Mouse (Mus musculus) embryo, embryonic 11.5 days (tissue): ENCODE results near the gene Iyd.
"Not testable (repeated sequence)": the region's sequence is repeated elsewhere in the genome, so short reads cannot be mapped to it uniquely, and the experiment has no call there.

Experiments used
- DNase-seq: peaks from one replicate; pipeline ENCODE4 v3.0.0-alpha.2; 2012; ENCODE audit warnings: low read depth, low spot score

The Iyd gene

DNA sequence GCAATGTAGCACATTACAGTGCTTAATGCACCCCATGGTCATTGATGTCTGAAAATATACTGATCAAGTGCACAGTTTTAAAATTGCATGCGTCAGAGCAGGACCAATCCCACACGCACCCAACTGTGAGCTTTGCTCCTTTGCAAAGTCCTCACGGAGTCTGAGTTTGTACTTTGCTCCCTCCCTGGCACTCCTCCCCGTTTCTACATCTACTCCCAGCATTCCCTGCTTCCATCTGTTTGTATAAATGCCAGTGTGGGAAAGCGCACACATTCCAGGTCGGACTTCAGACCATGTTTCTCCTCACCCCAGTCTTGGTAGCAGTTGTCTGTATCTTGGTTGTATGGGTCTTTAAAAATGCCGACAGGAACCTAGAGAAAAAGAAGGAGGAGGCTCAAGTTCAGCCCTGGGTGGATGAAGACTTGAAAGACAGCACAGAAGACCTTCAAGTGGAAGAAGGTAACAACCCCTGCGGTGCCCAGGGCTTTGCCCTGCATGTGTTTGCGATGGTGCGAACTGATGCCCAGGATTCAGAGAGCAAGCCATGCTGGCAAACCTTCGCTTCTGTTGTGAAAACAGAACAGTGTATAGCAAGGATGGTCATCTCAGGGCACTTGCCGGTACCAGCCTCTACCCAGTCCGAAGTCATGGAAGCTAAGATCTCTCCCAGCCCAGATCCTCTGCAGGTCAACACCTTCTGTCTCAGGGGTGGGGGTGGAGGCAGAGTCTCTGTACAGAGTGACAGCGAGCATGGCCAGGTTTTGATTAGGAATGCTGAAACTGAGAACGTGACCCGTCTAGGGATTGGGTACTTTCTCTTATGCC lies at the start of gene Iyd:
Gene Iyd (plus strand): TSS at position 238 of the 825 bp plus-strand sequence.
- no peak for DNase-seq

DNA sequence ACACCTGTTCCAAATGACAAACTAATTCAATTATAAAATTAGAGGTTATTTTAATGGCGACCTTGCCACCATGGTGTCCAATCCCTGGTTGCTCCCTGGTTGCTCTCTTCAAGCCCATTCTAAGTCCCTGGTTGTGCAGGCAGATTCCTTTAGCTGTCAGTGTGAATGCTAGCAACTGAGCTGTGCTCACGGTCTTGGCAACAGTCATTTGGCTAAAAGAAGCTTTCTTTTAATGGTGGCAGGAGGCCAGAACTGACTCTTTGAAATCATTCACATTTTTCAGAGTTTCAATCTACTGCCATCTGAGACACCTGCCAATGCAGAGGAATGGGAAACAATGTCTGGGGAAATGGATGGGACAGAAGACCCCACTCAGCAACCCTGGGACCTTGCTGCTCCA lies 43.2 kb upstream of the Iyd start:
- no peak for DNase-seq

DNA sequence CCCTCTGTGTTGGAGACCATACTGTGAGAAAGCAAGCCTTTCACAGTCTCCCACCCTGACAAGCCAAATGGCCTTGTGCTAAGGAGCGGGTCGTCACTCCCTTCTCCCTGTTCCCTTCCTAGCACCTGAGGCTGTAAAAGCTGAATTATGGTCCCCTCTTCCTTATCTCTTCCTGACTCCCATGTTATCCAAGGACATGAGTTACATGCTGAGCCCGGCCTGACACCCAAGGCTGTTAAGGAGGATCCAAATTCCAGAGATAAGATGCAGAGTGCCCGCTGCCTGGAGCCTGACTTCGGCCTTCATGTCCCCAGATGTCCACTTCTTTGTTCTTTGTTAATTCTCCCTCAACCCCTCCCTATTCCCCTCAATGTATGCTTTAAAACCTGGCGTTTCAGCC lies 39.2 kb upstream of the Iyd start:
- not testable (repeated sequence) for DNase-seq

DNA sequence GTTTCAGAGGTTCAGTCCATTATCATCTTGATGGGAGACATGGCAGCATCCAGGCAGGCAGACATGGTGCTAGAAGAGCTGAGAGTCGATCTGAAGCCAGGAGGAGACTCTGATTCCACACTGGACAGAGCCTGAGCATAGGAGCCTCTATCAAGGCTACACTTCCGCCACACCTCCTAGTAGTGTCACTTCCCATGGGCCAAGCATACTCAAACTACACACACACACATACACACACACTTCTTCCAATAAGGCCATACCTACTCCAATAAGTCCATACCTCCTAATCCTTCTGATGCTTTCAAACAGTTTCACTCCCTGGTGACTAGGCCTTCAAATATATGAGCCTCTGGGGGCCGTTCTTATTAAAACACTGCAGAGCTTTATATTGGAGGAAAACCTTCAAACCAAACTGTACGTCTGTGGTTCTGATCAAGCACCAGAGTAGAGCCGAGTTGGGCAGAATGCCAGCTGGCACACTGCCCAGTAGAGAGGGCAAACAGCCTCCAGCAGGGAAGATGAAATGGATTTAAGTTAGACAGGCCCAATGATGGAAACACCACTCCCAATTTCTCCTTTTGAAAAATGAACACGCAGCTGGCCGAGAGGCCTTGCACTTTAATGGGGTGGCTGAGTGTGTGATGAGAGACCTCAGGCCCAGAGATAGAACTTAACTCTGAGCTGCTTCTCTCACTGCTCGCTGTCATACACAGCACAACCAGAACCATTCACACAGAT lies 32.4 kb upstream of the Iyd start:
- DNase-seq = peak; percentile 51

DNA sequence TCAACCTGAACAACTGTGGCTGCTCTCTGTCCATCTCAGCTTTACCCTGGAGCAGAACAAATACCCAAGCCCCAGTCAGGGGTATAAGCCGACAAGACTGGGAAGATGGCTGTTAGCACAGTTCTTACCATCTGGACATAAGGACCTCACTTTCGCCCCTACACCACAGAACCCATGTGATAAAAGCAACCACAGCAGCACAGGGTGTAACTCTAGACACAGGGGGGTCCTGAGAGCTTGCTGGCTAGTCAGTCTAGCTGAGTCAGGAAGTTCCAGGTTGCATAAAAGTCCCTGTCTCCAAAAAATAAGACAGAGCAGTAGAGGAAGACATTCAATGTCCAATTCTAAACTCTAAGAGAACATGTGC lies 31.8 kb upstream of the Iyd start:
- DNase-seq = no peak

DNA sequence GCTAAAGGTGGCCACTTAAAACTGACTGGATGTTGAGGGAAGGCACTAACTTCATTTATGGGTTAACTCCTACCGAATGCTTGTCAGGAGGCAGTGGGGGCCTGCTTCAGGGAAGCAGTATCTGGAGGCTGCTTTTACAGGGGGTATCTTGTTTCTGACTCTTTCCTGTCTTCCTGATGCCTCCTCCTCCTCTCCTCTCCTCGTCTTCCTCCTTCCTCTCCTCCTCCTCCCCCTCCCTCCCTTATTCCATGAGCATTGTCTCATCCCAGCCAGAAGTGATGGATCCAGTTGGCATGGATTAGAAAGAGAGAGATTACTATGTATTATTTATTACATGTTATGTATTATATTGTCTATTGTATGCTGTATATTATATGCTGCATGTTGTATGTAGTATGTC lies 31.3 kb upstream of the Iyd start:
- no peak for DNase-seq

DNA sequence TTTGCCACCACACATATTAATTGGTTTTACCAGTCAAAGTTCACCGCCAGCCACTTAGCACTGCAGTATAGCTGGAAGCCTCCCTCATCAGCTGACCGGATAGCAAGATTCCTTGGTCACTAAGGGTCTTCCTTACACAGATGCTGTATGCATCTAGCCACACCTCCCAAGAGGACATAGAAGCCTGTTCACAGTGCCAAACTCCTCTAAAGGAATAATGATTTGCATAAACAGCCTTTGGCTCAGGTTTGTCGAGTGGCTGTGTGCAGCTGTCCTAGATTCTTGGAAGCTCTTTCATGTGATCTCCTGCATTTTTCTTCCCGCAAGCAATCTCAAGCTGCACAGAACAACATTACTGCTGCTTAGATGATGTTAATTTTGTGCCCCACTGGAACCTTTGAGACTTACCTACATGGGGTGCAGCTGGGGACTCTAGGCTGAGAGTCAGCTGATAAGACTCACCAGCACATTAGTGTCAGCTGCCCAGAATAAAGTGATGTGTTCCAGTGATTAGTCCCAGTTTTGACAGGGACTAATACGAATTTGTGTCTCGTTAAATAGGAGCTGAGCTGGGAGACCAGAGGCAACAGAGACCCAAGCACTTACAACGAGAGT lies 30.3 kb upstream of the Iyd start:
- DNase-seq = no peak

DNA sequence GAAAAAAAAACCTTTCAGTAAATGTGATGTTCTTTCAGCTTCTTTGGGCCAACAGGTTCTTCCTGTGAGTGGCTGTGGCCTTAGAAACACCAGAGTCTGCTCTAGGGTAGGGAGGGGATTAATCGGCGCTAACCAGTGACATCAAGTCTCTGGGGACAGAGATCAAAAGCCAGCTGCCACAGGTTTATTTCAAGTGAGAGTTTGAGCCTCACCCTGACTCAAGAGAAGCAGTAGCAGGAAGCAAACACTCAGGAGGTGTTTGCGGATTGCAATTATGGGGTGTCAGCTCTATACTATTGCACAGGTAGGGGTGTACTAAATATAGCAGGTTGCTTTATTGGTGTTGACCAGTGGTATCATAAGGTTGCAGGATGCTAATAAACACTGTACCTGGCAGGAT lies 29.6 kb upstream of the Iyd start:
- DNase-seq = no peak

DNA sequence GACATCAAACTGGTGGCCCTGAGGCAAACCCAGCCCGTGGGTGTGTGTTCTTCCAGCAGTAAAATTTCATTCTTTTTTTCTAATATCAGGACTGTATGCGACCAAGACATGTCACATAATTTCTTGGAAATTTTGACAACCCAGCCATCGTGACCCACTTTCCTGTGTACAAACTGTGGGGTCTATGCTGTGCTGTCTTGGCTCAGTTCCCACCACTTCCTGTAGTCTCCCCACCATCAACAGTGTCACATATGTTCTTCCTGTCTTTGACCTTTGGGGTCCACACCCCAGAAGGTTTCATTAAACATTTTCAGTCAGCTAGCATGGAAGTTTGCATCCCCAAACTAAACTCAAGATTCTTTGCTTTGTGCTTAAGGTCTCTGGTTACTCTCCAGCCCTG lies 28.6 kb upstream of the Iyd start:
- no peak for DNase-seq

DNA sequence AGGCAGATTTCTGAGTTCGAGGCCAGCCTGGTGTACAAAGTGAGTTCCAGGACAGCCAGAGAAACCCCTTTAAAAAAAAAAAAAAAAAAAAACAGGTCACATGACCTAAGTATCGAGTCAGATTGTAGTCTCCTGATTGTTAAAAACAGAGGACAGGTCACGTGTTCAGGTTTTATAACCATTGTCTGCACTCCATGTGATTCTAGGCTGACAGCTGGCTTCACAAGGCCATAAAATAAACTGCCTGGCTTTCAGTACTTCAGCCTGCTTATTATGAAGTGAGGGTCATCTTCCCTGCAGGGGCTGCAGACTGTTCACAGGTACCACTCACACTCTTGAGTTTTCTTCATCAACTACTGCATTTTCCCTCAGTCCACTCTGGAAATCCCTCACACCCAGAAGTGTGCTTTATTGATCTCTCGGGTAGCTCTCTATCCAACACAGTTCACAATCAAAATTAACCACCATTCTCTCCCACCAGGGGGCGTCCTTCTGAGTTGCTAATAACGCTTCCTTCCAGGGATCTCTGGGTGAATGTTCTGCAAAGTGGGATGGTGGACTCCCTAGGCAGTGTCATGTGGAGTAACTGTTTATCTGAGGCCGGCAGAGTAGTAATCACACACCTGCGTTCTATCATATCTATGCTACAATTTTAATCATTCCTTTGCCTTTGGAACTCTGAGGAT lies 27.3 kb upstream of the Iyd start:
- DNase-seq = no peak

DNA sequence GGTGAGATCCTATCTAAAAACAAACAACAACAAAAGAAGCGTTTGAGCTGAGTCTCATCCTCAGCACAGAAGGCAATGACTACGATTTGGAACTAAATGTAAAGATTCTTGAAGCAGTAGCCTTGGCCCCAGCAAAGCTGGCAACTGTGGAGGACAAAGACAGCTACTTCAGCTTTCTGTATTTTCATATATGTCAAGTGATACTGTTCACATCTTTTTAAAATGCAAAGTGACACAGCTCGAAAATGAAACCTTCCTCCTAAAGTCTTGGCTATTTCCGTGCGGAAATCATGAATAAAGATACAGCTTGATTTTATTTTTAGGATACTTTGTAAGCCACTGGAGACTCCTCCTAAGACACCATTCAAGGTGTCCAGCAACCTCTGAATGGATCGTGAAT lies 26.1 kb upstream of the Iyd start:
- DNase-seq = no peak

DNA sequence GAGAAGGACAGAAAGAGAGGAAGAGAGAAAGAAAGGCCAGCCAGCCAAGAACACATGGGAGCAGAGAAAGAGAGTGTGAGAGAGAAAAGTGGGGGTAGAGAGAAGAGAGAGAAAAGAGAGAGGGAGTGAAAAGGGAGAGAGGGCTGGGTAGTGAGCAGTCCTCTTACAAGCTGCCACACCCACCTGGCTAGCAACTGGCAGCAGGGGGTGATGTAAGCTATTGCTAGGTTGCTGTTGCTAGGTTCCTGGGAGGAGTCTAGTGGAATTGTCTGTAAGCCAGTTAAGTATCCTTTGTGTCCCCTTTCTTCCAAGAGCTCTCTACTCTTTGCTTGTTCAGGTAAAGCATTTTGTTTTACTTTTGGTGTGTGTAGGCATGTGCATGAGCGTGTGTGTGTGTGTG lies 25.4 kb upstream of the Iyd start:
- no peak for DNase-seq

DNA sequence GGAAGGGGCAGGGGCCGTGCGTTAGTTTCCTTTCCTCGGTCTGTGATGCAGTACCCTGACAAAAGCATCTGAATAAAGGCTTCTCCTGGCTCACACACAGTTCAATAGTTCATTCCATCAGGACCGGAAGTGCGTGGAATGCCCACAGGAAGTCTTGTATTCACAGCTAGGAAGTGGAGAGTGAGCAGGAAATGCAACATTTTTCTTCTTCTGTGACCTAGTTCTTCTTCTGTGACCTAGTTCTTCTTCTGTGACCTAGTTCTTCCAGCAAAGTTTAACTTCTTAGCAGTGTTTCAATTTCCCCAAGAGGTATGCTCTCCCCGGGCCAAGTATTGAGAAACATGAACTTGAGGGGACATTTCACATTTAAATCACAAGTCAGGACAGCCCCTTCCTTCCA lies 23.6 kb upstream of the Iyd start:
- no peak for DNase-seq

DNA sequence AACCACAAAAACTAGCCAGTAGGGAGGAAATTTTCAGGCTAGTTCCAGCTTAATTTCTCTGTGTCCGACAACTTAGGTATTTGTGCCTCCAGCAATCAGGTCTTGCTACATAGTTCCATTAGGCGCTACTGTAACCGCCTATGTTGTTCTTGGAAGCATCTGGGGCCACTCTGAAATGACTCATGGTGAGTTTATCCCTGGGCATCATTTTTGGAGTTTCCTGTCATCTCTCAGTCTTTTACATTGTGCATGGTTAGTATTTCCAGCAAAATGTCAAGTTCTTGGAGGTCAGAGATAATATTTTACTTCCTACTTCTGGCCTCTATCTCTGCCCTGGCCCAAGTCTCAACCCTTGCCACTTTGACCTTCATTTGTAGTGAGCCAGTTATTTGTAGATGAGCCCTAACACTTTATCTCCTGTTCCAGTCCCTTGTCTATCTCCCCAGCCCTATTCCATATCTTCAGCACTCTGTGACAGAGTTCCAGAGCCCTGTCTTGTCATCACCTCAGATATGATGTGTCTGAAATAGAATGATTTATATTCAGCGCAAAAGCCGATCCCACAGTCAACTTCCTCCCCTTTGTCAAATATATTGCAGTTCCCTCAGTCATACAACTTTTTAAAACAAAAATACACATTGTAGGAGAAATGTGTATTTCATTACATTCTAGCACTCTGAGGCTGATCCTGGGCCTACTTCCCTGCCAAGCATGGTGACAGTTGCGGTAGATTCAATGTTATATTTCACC lies 16.8 kb upstream of the Iyd start:
- no peak for DNase-seq

DNA sequence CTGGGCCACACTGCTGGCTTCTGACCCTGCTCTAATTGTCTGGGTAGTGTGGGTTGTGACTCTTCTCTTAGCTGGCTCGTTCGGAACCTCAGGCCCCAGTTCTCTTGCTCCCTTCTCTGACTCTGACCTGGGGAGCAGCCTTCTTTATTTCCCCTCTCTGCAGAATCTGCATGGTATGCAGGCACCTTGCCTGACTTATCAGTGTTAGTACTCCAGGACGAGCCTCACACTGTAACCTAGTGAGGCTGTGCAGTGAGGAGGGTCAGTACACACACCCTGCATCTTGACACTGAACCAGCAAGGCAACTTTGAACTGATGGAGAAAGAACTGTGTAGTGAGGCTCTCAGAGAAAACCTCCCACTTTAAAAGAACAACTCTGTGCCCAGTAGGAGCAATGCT lies 15.5 kb upstream of the Iyd start:
- no peak for DNase-seq

DNA sequence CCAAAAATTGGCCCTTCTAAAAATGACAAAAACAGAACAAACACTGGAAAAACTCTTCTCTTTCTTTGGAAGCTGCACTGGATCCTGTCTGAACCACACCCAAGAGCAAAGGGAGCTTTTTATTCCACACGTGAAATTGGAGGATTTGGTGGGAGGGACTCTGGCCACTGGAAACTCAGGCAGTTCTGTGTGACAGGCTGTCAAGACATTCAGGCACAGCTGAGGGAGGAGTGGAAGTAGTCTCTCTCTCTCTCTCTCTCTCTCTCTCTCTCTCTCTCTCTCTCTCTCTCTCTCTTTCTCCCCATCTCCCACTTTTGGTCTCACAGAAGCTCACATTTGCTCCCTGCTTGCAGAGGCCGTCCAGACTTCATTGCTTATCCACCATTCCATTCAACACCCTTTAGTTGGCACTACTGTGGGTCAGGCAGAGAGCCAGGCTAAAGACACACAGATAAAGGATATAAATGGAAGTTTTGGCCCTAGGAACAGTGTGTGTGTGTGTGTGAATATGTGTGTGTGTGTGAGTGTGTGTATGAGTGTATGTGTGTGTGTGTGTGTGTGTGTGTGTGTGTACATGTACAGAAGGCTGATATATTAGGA lies 14.5 kb upstream of the Iyd start:
- no peak for DNase-seq

DNA sequence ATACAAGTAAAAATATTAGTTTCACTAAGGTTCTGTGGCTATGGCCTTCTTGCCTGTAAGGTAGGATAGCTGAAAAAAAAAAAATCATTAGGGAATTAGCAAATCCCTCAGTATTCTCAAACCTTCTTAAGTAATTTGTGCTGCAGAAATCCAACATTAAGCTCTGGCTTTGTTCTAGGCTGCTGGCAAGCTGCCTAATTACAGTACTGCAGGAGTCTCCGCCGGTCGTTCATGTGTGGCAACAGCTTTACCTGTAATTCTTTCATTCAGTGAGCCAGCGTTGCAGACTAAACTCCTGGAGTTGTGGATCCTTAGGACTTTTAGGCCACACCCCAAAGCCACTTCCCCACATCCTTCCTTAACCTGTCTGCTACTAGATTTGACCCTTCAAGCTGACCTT lies 10.2 kb upstream of the Iyd start:
- no peak for DNase-seq

DNA sequence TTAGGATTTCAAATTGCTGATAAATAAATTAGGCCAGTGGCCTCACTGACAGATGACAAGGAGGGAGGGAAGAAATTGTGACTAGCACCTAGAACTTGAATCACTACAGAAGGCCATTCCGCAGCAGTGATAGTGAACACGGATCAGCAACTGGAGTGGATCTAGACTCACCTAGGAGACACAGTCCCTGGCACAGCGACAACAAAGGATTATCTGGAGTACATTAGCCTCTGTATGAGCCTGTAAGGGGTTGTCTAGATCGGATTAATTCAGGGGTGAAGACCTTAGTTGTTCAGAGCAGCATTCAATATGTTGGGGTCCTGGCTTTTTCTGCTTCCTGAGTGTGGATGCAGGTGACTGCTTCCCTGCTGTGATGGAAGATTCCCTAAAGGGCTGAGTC lies 9.4 kb upstream of the Iyd start:
- no peak for DNase-seq

DNA sequence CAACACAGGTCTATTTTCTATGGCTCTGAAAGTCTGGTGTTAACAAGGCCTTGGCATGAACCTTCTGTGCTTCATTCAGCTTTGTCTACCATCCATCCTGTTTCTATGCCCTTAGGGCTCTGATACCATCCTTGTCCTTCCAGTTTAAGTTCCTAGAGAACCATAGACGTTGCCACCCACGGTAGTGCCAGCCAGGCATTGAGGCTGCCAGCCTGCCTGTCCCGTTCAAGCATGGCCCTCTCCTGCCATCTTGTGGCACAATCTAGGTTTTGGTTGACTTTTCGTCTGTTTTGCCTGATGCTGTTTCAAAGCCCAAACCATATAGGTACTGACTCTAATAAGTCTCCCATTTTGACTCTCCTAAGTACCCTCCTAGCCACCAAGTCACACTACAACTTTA lies 8.7 kb upstream of the Iyd start:
- DNase-seq = peak; percentile 43

DNA sequence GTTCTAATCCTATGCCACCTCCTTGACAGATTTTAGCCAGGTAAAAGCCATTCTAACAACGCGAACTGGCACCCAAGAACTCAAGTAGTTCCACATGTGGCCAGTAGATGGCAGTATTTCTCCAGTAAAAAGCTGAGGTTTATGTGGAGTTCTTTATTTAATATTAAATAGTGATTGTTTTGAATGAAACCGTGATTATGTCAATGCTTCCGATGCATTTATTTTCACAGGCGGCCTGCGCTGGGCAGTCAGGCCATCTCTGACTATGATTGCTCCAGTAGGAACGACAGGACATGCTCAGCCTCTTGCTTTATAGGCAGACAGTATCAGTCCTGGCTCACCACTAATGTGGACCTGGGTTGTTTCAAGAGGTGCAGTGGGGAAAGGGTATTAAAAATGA lies 5.6 kb upstream of the Iyd start:
- no peak for DNase-seq

DNA sequence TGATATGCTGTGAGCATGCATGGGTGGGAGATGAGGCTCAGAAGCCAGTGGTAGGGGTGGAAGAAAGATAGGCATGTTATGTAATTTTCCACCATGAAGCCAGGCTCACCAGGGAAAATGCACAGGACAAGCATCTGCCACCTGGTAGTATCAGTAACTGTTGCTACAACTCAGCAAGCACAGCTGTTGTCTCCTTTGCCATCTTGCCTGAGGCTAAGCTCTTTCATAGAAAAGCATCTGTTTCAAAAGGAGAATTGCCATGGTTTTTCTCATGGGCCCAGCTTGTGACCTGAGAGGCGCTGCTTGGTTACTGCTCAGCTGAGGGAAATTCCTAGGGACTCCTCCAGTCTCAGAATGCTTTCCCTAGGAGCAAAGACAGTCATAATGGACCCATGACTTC lies 3.7 kb upstream of the Iyd start:
- DNase-seq = no peak
